Mouse (Mus musculus) inflammation-experienced regulatory T-cells, adult 16 weeks (primary cell): ENCODE results near the gene Nemp1. TPM values are rescaled to one million over a fixed set of nuclear protein-coding genes. Genes with fewer than 3 reads are reported as not detected.

Experiments
- polyA plus RNA-seq: library from polyadenylated mRNA; unstranded; fragments of 100-300 nt; shearing (Covaris generic); gene quantifications from one replicate; pipeline ENCODE4 v1.2.1, GENCODE M21; 2017

Nemp1 gene
- 14.2 TPM for polyA plus RNA-seq

GRCm38 (mm10) chr10:127666501-127667268, at the start of gene Nemp1:
Gene Nemp1, plus strand, starts transcription at chr10:127666901.

GRCm38 (mm10) chr10:127620406-127621190, 46.1 kb upstream of the Nemp1 start, which contains the start of gene Lrp1:
Gene Lrp1, minus strand, starts transcription at chr10:127621148.

GRCm38 (mm10) chr10:127642772-127643552, 23.7 kb upstream of the Nemp1 start, which contains the start of gene Stat6:
Gene Stat6, plus strand, starts transcription at chr10:127642986.

GRCm38 (mm10) chr10:127668093-127669050, 1.7 kb downstream of the Nemp1 start, which contains the start of gene Nab2:
Gene Nab2, minus strand, starts transcription at chr10:127668568.

GRCm38 (mm10) chr10:127704766-127705220, 38.1 kb downstream of the Nemp1 start, which contains the start of gene Myo1a:
Gene Myo1a, plus strand, starts transcription at chr10:127705170.

GRCm38 (mm10) chr10:127724178-127724577, 57.5 kb downstream of the Nemp1 start, which contains the start of gene Tac2:
Gene Tac2, plus strand, starts transcription at chr10:127724478.

GRCm38 (mm10) chr10:127739083-127739660, 72.5 kb downstream of the Nemp1 start, which contains the start of gene Zbtb39:
Gene Zbtb39, plus strand, starts transcription at chr10:127739538.

Other genes with a start within 250 kb of the Nemp1 start
- 0.87 TPM for gene Stac3, start 165.2 kb upstream of the Nemp1 start, polyA plus RNA-seq
- not detected for gene Ndufa4l2, start 151.9 kb upstream of the Nemp1 start, polyA plus RNA-seq
- 106 TPM for gene Shmt2, start 144.5 kb upstream of the Nemp1 start, polyA plus RNA-seq
- not detected for gene Nxph4, start 132.3 kb upstream of the Nemp1 start, polyA plus RNA-seq
- 1.8 TPM for gene Lrp1, start 45.8 kb upstream of the Nemp1 start, polyA plus RNA-seq
- 321 TPM for gene Stat6, start 23.9 kb upstream of the Nemp1 start, polyA plus RNA-seq
- 76.3 TPM for gene Nab2, start 1.7 kb downstream of the Nemp1 start, polyA plus RNA-seq
- 0.11 TPM for gene Myo1a, start 38.3 kb downstream of the Nemp1 start, polyA plus RNA-seq
- not detected for gene Tac2, start 57.6 kb downstream of the Nemp1 start, polyA plus RNA-seq
- 0.44 TPM for gene Zbtb39, start 72.6 kb downstream of the Nemp1 start, polyA plus RNA-seq
- 0.07 TPM for gene Gpr182, start 84.8 kb downstream of the Nemp1 start, polyA plus RNA-seq
- not detected for gene Rdh1, start 92.8 kb downstream of the Nemp1 start, polyA plus RNA-seq
- gene Rdh16f1, start 92.9 kb downstream of the Nemp1 start, polyA plus RNA-seq, result 0.68 TPM
- gene Rdh9, start 109.5 kb downstream of the Nemp1 start, polyA plus RNA-seq, result not detected
- gene Rdh16, start 134.3 kb downstream of the Nemp1 start, polyA plus RNA-seq, result 0.11 TPM
- not detected for gene Rdh19, start 183.0 kb downstream of the Nemp1 start, polyA plus RNA-seq
- not detected for gene Rdh16f2, start 199.6 kb downstream of the Nemp1 start, polyA plus RNA-seq
- gene Rdh7, start 221.9 kb downstream of the Nemp1 start, polyA plus RNA-seq, result not detected
- not detected for gene Sdr9c7, start 231.6 kb downstream of the Nemp1 start, polyA plus RNA-seq